Mouse (Mus musculus): ENCODE measurements around the gene Retnla.
"Not testable (repeated sequence)": the region's sequence is repeated elsewhere in the genome, so short reads cannot be mapped to it uniquely, and the experiment has no call there.

Retnla gene

DNA sequence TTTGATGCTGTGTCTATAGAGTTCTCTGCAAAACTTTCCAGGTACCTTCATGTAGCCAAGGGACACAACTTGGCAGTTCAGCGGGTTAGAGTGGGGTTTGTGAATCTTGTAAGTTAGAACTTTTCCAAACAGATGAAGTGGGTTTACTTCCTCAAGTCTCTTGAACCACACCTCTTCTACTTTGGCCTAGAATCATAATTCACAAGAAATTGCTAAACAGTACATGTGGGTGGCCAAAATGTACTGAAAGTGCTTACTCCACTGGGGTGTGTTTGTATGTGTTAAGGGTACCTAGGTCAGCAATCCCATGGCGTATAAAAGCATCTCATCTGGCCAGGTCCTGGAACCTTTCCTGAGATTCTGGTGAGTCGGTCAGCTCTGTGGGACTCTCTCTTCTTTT, at the start of gene Retnla:
Gene Retnla, plus strand, starts transcription at position 286 of the 400 bp plus-strand sequence.
- DNase-seq (ENCODE audit: extremely low read depth, insufficient read length, low spot score), result no peak

GRCm38 (mm10) chr16:48798285-48798684, 44.1 kb upstream of the Retnla start:
- DNase-seq (ENCODE audit: extremely low read depth, insufficient read length, low spot score), result no peak

DNA sequence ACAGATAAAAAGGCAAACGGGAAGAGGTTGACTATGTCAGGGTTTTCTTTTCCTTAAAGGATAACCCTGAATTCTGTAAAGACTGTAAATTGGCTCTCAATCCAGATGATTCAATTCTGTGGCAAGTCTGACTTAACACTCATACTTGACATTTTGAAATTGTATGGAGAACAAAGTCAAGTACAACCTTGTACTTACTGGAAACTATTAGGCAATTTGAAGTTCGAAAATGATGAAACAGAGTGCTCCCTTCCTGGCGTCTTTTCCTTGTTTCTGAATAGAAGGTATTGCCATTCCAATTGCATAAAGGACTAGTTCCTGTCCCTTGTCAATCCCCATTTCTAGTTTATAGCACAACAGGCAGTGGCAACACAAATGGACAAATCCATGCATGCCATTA, 42.9 kb upstream of the Retnla start:
- DNase-seq (ENCODE audit: extremely low read depth, insufficient read length, low spot score), result no peak

- no peak for DNase-seq (ENCODE audit: extremely low read depth, insufficient read length, low spot score)
These were observed 41.4 kb upstream of the Retnla start for GRCm38 (mm10) chr16:48800906-48801305.

GRCm38 (mm10) chr16:48805412-48805811, 36.9 kb upstream of the Retnla start:
- DNase-seq (ENCODE audit: extremely low read depth, insufficient read length, low spot score), result no peak

- DNase-seq (ENCODE audit: extremely low read depth, insufficient read length, low spot score), result no peak
These were observed 35.8 kb upstream of the Retnla start for GRCm38 (mm10) chr16:48806521-48806920.

DNA sequence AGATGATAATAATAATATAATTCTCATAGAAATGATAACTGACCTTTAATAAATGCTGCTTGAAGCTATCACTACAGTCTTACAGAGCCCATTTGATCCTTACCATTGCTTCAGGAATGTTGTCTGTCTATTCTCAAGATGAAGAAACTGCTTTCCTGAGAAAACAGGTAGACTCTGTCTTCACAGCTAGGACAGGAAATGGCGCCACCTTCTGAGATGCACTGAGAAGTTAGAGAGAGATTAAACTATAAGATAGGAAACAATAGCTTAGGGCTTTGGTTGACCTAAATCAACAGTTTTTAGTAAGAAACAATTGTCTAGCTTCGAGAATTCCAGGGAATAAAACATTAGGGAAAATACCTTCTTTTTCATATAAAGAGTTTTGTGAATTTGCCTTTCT, 33.0 kb upstream of the Retnla start:
- no peak for DNase-seq (ENCODE audit: extremely low read depth, insufficient read length, low spot score)

DNA sequence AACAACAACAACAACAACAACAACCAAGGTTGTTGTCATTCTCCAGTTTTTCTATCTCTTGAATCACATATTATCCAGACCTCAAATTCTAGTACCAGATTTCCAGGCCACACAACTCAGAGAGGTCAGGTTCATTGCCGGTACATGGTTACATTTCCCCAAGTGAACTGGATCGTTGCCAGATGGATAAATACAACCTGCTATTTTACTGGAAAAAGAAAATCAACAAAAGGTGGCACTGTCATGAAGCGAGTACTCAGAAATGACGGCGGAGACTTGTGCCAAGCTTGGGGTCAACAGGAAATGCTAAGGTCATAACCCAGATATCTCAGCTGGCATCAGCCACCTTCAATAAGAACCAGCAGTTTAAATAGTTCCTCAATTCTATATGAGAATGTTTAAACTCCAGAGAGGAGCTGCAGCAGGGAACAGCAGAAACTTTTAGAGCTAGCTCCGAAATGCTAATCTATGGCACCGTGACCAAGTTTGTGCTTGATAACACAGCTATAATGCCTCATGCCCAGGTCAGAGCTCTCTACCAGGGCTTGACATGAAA, 30.4 kb upstream of the Retnla start:
- DNase-seq (ENCODE audit: extremely low read depth, insufficient read length, low spot score), result no peak

GRCm38 (mm10) chr16:48816695-48817094, 25.7 kb upstream of the Retnla start, which contains the start of gene Retnlb:
TSS of gene Retnlb (plus strand) at chr16:48816856.
- no peak for DNase-seq (ENCODE audit: extremely low read depth, insufficient read length, low spot score)

DNA sequence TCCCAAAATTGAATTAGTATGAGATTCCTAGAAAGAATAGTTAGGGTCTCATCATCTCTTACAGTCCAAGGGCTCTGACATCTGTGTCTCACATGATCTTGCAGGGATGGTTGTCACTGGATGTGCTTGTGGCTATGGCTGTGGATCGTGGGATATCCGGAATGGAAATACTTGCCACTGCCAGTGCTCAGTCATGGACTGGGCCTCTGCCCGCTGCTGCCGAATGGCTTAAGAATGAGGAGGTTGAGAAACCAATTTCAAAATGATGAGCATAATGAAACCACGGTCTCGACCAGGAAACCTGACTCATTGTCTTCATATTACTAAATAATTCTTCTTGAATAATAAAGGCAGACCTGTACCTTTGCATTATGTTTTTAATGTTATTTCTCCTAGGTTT, 23.8 kb upstream of the Retnla start:
- DNase-seq (ENCODE audit: extremely low read depth, insufficient read length, low spot score), result no peak

DNA sequence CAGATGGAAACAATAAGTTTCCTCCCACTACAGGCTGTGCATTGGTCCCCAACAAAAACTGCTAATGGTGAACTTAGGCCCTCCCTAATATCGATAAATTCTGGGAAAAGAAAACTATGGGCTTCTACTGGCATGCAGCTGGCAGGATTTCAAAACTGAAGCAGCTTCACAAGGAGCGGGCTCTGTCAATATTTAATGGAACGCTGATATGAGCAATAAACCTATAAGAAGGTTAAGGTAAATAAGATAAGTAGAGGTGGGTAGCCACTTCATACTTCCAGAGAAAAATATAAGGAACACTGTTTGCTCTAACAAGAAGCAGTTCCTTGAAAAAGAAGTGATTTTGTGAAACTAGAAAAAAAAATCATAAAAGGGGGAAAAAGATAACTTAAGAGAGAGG, 15.9 kb upstream of the Retnla start:
- DNase-seq (ENCODE audit: extremely low read depth, insufficient read length, low spot score), result no peak

DNA sequence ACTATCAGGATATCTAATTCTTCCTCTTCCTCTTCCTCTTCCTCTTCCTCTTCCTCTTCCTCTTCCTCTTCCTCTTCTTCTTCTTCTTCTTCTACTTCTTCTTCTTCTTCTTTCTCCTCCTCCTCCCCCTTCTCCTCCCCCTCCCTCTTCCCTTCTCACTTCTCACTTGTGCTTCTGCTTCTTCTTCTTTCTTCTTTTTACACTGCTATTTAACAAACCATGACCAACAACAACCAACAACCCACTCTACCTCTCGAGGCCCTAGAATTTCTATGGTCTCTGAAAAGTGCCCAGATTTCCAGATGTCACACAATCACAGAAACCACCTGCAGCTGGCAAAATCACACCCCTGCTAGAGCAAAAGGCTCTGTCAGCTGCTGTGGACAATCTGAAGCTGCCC, 14.7 kb upstream of the Retnla start:
- no peak for DNase-seq (ENCODE audit: extremely low read depth, insufficient read length, low spot score)

- DNase-seq (ENCODE audit: extremely low read depth, insufficient read length, low spot score), result no peak
These were observed 13.3 kb upstream of the Retnla start for GRCm38 (mm10) chr16:48829060-48829459.

DNA sequence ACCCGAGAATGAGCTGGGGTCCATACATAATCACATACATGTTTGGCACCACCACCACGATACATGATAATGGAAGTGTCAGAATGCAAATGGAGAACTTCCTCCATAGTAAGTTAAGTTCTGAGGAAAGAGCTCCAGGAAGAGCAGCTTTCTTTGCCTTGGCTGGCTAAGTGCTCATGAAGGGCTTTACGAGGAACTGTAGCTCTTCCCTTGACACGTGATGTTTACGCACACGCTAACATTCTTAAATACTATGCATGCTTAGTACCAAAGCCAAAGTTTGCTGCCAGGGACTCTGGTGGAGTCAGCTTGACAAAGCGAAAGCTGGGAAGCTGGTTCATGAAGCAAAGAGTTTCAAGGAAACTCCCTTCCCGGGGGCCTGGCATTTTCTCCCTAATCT, 10.3 kb upstream of the Retnla start:
- no peak for DNase-seq (ENCODE audit: extremely low read depth, insufficient read length, low spot score)

DNA sequence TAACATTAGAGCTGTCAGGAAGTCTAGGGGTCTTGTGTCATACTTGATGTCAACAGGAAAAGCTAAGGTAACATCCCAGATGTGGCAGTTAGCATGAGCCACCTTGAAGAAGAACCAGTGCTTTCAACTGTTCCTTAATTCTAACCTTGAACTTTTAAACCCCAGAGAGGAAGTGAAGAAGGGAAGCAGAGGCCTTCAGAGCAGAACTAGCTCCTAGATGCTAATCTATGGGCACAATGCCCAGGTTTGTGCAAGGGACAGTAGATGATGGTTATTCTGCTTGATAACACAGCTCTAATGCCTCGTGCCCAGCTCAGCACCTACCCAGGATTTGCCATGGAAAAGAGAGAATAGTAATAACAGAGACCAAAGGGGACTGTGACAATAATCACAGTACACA, 8.7 kb upstream of the Retnla start:
- DNase-seq (ENCODE audit: extremely low read depth, insufficient read length, low spot score), result not testable (repeated sequence)

DNA sequence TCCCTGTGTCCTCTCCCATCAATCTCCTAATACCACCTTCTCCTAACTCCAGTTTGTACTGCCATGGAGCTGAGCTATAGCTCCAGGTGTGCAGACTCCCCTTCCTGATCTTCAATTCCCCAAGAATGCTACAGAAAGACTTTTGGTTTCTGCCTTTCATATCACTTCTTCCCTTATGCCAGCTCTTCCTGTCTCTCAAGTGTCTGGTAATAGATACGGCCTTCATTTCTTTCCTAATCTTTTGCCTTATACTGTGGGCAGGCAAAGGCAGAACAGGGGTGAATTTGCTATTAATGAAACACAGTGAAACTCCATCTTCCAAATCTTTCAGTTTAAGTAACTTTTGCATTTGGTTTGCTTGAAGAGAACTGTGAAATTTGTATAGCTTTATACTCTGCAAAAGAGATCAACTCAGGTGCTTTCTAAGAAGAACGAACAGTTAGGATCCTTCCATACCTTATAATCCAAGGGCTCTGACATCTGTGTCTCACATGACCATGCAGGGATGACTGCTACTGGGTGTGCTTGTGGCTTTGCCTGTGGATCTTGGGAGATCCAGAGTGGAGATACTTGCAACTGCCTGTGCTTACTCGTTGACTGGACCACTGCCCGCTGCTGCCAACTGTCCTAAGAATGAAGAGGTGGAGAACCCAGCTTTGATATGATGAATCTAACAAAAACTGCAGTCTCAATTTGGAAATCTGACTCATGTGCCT, 1.5 kb downstream of the Retnla start:
- DNase-seq (ENCODE audit: extremely low read depth, insufficient read length, low spot score), result no peak

DNA sequence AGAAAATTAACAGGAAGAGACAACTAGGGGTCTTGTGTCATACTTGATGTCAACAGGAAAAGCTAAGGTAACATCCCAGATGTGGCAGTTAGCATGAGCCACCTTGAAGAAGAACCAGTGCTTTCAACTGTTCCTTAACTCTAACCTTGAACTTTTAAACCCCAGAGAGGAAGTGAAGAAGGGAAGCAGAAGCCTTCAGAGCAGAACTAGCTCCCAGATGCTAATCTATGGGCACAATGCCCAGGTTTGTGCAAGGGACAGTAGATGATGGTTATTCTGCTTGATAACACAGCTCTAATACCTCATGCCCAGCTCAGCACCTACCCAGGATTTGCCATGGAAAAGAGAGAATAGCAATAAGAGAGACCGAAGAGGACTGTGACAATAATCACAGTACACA, 22.7 kb downstream of the Retnla start:
- DNase-seq (ENCODE audit: extremely low read depth, insufficient read length, low spot score), result not testable (repeated sequence)

GRCm38 (mm10) chr16:48867690-48868089, 25.3 kb downstream of the Retnla start:
- DNase-seq (ENCODE audit: extremely low read depth, insufficient read length, low spot score), result no peak

- no peak for DNase-seq (ENCODE audit: extremely low read depth, insufficient read length, low spot score)
These were observed 26.3 kb downstream of the Retnla start for GRCm38 (mm10) chr16:48868663-48869062.

GRCm38 (mm10) chr16:48869671-48870070, 27.3 kb downstream of the Retnla start:
- DNase-seq (ENCODE audit: extremely low read depth, insufficient read length, low spot score), result no peak

GRCm38 (mm10) chr16:48871754-48872153, 29.4 kb downstream of the Retnla start:
- no peak for DNase-seq (ENCODE audit: extremely low read depth, insufficient read length, low spot score)

- DNase-seq (ENCODE audit: extremely low read depth, insufficient read length, low spot score), result no peak
These were observed 30.0 kb downstream of the Retnla start, which contains the start of gene Retnlg for GRCm38 (mm10) chr16:48872321-48872720. TSS of gene Retnlg (plus strand) at chr16:48872621.

Measured in 3134 (cell line).